Mouse (Mus musculus) bone marrow, adult 2 months (tissue): ENCODE results near the gene Hoxa9.

Experiments used
- CTCF ChIP-seq: fragments of 200-500 bp; IDR thresholded peaks from 2 replicates; pipeline ENCODE4 v1.5.1; 2011; ENCODE audit warnings: low read length, control low read depth; ENCODE audit not compliant: control insufficient read depth, insufficient read depth
- POLR2A ChIP-seq: fragments of 200-500 bp; IDR thresholded peaks from 2 replicates; pipeline ENCODE4 v1.6.1; 2011; ENCODE audit warnings: low read depth, mild to moderate bottlenecking, control low read depth, low read length, borderline replicate concordance; ENCODE audit not compliant: control insufficient read depth

DNA sequence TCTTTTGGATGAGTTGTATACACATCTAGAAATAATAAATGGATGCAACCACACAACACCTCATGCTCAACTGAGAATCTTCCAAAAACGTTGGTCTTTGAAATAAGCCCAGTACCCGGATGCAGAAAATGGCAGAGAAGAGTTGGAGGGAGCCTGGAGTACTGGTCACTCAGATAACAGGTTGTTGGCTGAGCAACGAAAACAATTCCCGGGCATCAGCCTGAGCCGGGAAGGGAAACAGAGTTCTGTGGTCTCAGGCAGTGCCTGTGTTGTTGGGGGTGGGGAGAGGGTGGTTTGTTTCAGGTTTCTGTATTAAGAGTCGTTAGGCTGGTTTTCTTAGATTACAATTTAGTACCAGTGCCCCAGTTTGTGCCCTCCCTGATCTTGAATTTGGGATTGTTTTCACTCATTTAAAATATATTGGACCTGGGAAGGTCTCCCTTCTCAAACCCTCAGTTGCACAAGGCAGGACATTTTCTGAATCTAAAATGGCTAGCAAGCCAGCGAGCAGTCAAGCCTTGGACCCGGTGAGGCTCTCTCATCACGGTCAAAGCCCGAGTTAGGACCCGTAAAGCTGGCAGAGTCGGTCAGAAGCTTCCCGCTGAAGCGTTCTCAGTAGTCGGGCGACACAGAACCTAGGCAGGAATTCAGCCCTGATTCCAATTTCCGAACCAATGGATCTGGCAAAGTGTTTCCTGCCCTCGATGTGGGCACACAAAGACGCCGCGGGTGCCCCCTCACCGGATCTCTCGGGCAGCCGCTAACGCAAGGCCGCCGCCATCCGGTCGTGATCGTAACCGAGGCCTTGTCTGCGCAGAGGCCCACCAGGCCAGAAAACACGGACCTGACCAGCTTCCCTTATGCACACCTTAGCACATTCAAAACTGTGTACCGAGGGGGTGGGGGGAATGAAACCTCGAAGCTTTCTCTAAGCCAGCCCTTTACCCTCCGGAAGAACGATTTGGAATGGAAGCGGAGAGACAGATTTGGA lies 2.1 kb downstream of the Hoxa9 start:
- TF ChIP-seq POLR2A (0 out of 2 replicates have a peak, but pooled peaks have one; percentile 10), CTCF (no peak)
